Mouse (Mus musculus): ENCODE results near the gene Olfr1324. TPM values are rescaled to one million over a fixed set of nuclear protein-coding genes. Genes with fewer than 3 reads are reported as not detected.

Olfr1324 gene
- total and polyA plus RNA-seq, 3 experiments = not detected

- in situ Hi-C loops (cut with MboI; ENCODE audit: low pct_ligation_motif_present, low pct_unique_long_range_greater_than_20kb, low sequenced_read_pairs) = no loop called here
- H3K4me3 ChIP-seq (replicated peaks in 1 of 3; ENCODE audit: low read depth in 2 of 3, low read length in 2 of 3, poor library complexity in 1 of 3) = no peak overlapping the region
- no peak overlapping the region for H3K27ac ChIP-seq (ENCODE audit: insufficient read depth, low read depth)
- H3K9me3 ChIP-seq (replicated peaks; ENCODE audit: low read length) = no peaks in the 10 kb centered on the region
- DNase-seq (ENCODE audit: extremely low read depth) = no peak
- dilution Hi-C loops (cut with MboI; ENCODE audit: extremely low pct_ligation_motif_present, extremely low pct_unique_long_range_greater_than_20kb, low sequenced_read_pairs) = no loop called here
- TF ChIP-seq USF2 (conservative IDR thresholded peaks at IDR 0.05; ENCODE audit: low read depth, low read length) (no peak), ZMIZ1 (IDR thresholded peaks at IDR 0.05; ENCODE audit: low read depth, low read length) (no peak), ELF1 (IDR thresholded peaks at IDR 0.05; ENCODE audit: low read depth, low read length) (no peak), KAT2A (IDR thresholded peaks at IDR 0.05; ENCODE audit: insufficient replicate concordance, low read length) (no peak), UBTF (IDR thresholded peaks at IDR 0.05; ENCODE audit: low read depth, low read length) (no peak), HCFC1 (IDR thresholded peaks at IDR 0.05; ENCODE audit: low read depth, low read length) (no peak), ZNF384 (IDR thresholded peaks at IDR 0.05; ENCODE audit: low read depth, low read length) (no peak)
- H3K4me2 ChIP-seq (ENCODE audit: insufficient read depth, low read depth, poor library complexity, severe bottlenecking) = no peak overlapping the region
- no peak overlapping the region for H3K9ac ChIP-seq (ENCODE audit: insufficient read depth, low read depth)
- no peaks in the 10 kb centered on the region for H3K36me3 ChIP-seq (replicated peaks in 1 of 2; ENCODE audit: control insufficient read depth in 1 of 2, insufficient read depth in 1 of 2, low read length in 1 of 2)
- H3K27me3 ChIP-seq (replicated peaks) = no peaks in the 10 kb centered on the region
- no peaks in the 10 kb centered on the region for H3K79me2 ChIP-seq (replicated peaks; ENCODE audit: control insufficient read depth, extremely low read depth, insufficient read depth, poor library complexity, severe bottlenecking)
- no peaks in the 10 kb centered on the region for H3K4me1 ChIP-seq (ENCODE audit: control insufficient read depth in 1 of 2, insufficient read depth in 2 of 2)
Observed at GRCm38 (mm10) chrX:50443352-50443751, 15.1 kb upstream of the Olfr1324 start.

GRCm38 (mm10) chrX:50442696-50443095, 14.4 kb upstream of the Olfr1324 start:
- TF ChIP-seq JUN (IDR thresholded peaks at IDR 0.05; ENCODE audit: insufficient read depth, low read depth, low read length) = no peak
- no peak for TF ChIP-seq USF2 (conservative IDR thresholded peaks at IDR 0.05; ENCODE audit: low read depth, low read length)
- no peak for TF ChIP-seq ZNF384 (IDR thresholded peaks at IDR 0.05; ENCODE audit: low read depth, low read length)
- no peak for TF ChIP-seq PAX5 (IDR thresholded peaks at IDR 0.05; ENCODE audit: low read length)
- TF ChIP-seq UBTF (IDR thresholded peaks at IDR 0.05; ENCODE audit: low read depth, low read length) = no peak
- TF ChIP-seq MEF2A (IDR thresholded peaks at IDR 0.05; ENCODE audit: borderline replicate concordance, low read depth, low read length) = no peak
- no peak for TF ChIP-seq ETS1 (conservative IDR thresholded peaks at IDR 0.05; ENCODE audit: low read depth, low read length)
- TF ChIP-seq SIN3A (IDR thresholded peaks at IDR 0.05; ENCODE audit: low read length) = no peak
- Histone ChIP-seq H3K4me2 (ENCODE audit: insufficient read depth, low read depth, poor library complexity, severe bottlenecking) (no peak overlapping the region), H3K36me3 (replicated peaks in 1 of 2; ENCODE audit: control insufficient read depth in 1 of 2, insufficient read depth in 1 of 2, low read length in 1 of 2) (no peaks in the 10 kb centered on the region), H3K27ac (ENCODE audit: insufficient read depth, low read depth) (no peak overlapping the region), H3K4me1 (ENCODE audit: control insufficient read depth in 1 of 2, insufficient read depth in 2 of 2) (no peaks in the 10 kb centered on the region), H3K4me3 (replicated peaks in 1 of 3; ENCODE audit: low read depth in 2 of 3, low read length in 2 of 3, poor library complexity in 1 of 3) (no peak overlapping the region), H3K27me3 (replicated peaks) (no peaks in the 10 kb centered on the region), H3K9ac (ENCODE audit: insufficient read depth, low read depth) (no peak overlapping the region), H3K9me3 (replicated peaks; ENCODE audit: low read length) (no peaks in the 10 kb centered on the region), H3K79me2 (replicated peaks; ENCODE audit: control insufficient read depth, extremely low read depth, insufficient read depth, poor library complexity, severe bottlenecking) (no peaks in the 10 kb centered on the region)
- in situ Hi-C loops (cut with MboI; ENCODE audit: low pct_ligation_motif_present, low pct_unique_long_range_greater_than_20kb, low sequenced_read_pairs) = no loop called here
- dilution Hi-C loops (cut with MboI; ENCODE audit: extremely low pct_ligation_motif_present, extremely low pct_unique_long_range_greater_than_20kb, low sequenced_read_pairs) = no loop called here
- no peak for DNase-seq (ENCODE audit: extremely low read depth)

GRCm38 (mm10) chrX:50432499-50432898, 4.2 kb upstream of the Olfr1324 start:
- Histone ChIP-seq H3K27me3 (replicated peaks) (no peaks in the 10 kb centered on the region), H3K4me1 (ENCODE audit: control insufficient read depth in 1 of 2, insufficient read depth in 2 of 2) (no peaks in the 10 kb centered on the region), H3K4me3 (replicated peaks in 1 of 3; ENCODE audit: low read depth in 2 of 3, low read length in 2 of 3, poor library complexity in 1 of 3) (no peak overlapping the region), H3K27ac (ENCODE audit: insufficient read depth, low read depth) (no peak overlapping the region), H3K9me3 (replicated peaks; ENCODE audit: low read length) (no peaks in the 10 kb centered on the region), H3K36me3 (replicated peaks in 1 of 2; ENCODE audit: control insufficient read depth in 1 of 2, insufficient read depth in 1 of 2, low read length in 1 of 2) (no peaks in the 10 kb centered on the region), H3K79me2 (replicated peaks; ENCODE audit: control insufficient read depth, extremely low read depth, insufficient read depth, poor library complexity, severe bottlenecking) (no peaks in the 10 kb centered on the region), H3K9ac (ENCODE audit: insufficient read depth, low read depth) (no peak overlapping the region), H3K4me2 (ENCODE audit: insufficient read depth, low read depth, poor library complexity, severe bottlenecking) (no peak overlapping the region)
- no peak for TF ChIP-seq JUND (conservative IDR thresholded peaks at IDR 0.05; ENCODE audit: low read depth, low read length)
- no peak for TF ChIP-seq KAT2A (IDR thresholded peaks at IDR 0.05; ENCODE audit: insufficient replicate concordance, low read length)
- TF ChIP-seq NRF1 (IDR thresholded peaks at IDR 0.05; ENCODE audit: low read depth, low read length) = no peak
- TF ChIP-seq PAX5 (IDR thresholded peaks at IDR 0.05; ENCODE audit: low read length) = no peak
- no peak for TF ChIP-seq MAX (IDR thresholded peaks at IDR 0.05; ENCODE audit: low read length)
- no peak for TF ChIP-seq ETS1 (conservative IDR thresholded peaks at IDR 0.05; ENCODE audit: low read depth, low read length)
- no peak for TF ChIP-seq POLR2A (IDR thresholded peaks at IDR 0.05; ENCODE audit: low read depth, low read length)
- TF ChIP-seq ZNF384 (IDR thresholded peaks at IDR 0.05; ENCODE audit: low read depth, low read length) = no peak
- no peak for TF ChIP-seq POLR2AphosphoS2 (IDR thresholded peaks at IDR 0.05; ENCODE audit: low read depth, low read length)
- TF ChIP-seq UBTF (IDR thresholded peaks at IDR 0.05; ENCODE audit: low read depth, low read length) = no peak
- TF ChIP-seq SIN3A (IDR thresholded peaks at IDR 0.05; ENCODE audit: low read length) = no peak
- no peak for TF ChIP-seq GABPA (IDR thresholded peaks at IDR 0.05; ENCODE audit: insufficient replicate concordance, low read depth, low read length)
- TF ChIP-seq NELFE (IDR thresholded peaks at IDR 0.05; ENCODE audit: low read depth, low read length) = no peak
- dilution Hi-C loops (cut with MboI; ENCODE audit: extremely low pct_ligation_motif_present, extremely low pct_unique_long_range_greater_than_20kb, low sequenced_read_pairs) = no loop called here
- DNase-seq (ENCODE audit: extremely low read depth) = no peak
- in situ Hi-C loops (cut with MboI; ENCODE audit: low pct_ligation_motif_present, low pct_unique_long_range_greater_than_20kb, low sequenced_read_pairs) = no loop called here
